Mouse (Mus musculus): ENCODE data around the gene Vegfa. TPM values are rescaled to one million over a fixed set of nuclear protein-coding genes. Genes with fewer than 3 reads are reported as not detected.

The Vegfa gene
- total RNA-seq, 2 experiments from 2014 or later = 88.2 to 90.7 TPM

- no peak overlapping the region for H3K27ac ChIP-seq
- no peak for TF ChIP-seq CTCF (IDR thresholded peaks at IDR 0.05)
- no peak for DNase-seq (ENCODE audit: extremely low spot score in 1 of 2, low spot score in 2 of 2)
- no peak overlapping the region for H3K4me3 ChIP-seq
- intact Hi-C loops (cut with DNase I) = no loop called here
Observed at GRCm38 (mm10) chr17:46045742-46046141, 13.6 kb upstream of the Vegfa start.

DNA sequence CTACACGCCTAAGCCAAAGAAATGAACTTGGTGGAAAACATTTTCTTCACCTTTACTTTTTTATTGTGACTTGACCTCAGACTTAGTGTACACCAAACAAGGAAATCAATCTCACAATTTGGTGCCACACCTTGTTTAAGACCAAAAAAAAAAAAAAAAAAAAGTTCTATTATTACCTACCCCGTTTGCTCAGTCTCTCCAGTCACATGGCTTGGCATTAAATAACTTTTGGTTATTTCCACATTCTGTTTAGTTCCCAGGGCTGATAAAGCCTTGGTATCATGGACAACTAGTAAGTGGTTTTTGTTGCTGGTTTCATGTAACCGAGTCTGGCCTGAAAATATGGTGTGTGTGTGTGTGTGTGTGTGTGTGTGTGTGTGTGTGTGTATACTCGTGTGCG, 12.8 kb upstream of the Vegfa start:
- intact Hi-C loops (cut with DNase I) = no loop called here
- no peak overlapping the region for H3K27ac ChIP-seq
- DNase-seq (ENCODE audit: extremely low spot score in 1 of 2, low spot score in 2 of 2) = no peak
- no peak overlapping the region for H3K4me3 ChIP-seq
- TF ChIP-seq CTCF (IDR thresholded peaks at IDR 0.05) = no peak

DNA sequence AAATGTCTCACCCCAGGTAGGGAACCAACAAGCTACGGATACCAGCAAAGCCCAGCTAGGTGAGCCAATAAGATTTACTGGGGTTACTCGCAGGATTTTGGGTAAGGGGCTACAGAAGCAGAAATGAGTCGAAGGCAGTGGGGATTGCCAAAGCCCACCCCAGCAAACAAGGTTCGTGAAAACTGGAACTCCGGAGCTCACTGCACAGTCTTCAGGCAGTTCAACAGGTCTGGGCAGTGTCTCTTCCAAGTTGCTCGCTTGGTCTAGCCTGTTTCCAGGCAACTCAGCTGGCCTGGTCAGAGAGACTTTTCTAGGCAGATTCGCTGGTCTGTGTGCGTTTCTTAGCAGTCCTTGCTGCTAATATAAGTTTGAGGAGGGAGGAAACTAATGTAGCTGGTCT, 10.0 kb upstream of the Vegfa start:
- no peak for DNase-seq (ENCODE audit: extremely low spot score in 1 of 2, low spot score in 2 of 2)
- no peak overlapping the region for H3K4me3 ChIP-seq
- no peak for TF ChIP-seq CTCF (IDR thresholded peaks at IDR 0.05)
- H3K27ac ChIP-seq = no peak overlapping the region
- intact Hi-C loops (cut with DNase I) = no loop called here

GRCm38 (mm10) chr17:46041679-46042078, 9.5 kb upstream of the Vegfa start:
- no peak for DNase-seq (ENCODE audit: extremely low spot score in 1 of 2, low spot score in 2 of 2)
- Histone ChIP-seq H3K27ac (no peak overlapping the region), H3K4me3 (no peak overlapping the region)
- intact Hi-C loops (cut with DNase I) = loop anchor here (2.0 kb wide), 1 partner anchor 91 kb away; no protein-coding TSS in a partner anchor
- TF ChIP-seq CTCF (IDR thresholded peaks at IDR 0.05) = no peak

- no peak for DNase-seq (ENCODE audit: extremely low spot score in 1 of 2, low spot score in 2 of 2)
- TF ChIP-seq CTCF (IDR thresholded peaks at IDR 0.05) = peak; percentile 72
- Histone ChIP-seq H3K4me3 (no peak overlapping the region), H3K27ac (no peak overlapping the region)
- intact Hi-C loops (cut with DNase I) = loop anchor here (2.0 kb wide), 1 partner anchor 92 kb away; no protein-coding TSS in a partner anchor
Observed at GRCm38 (mm10) chr17:46041223-46041622, 9.1 kb upstream of the Vegfa start.

DNA sequence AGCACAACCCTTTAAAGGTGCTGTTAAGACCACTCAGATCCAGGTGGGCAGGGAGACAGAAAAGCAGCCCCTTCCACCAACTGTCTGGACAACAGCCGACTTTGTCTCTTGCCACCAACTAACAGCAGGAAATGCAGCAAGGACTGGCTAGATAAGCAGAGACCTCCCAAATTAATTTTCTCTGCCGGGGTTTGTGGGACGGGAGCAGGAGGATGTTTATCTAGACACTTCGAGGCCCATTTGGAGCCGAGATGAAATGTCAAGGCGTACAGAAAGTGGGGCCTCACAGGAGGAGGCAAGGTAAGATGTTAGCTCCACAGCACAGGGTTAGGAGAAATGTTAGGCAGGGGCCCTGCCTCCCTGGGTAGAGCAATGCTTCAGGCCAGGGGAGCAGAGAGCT, 8.4 kb upstream of the Vegfa start:
- DNase-seq (ENCODE audit: extremely low spot score in 1 of 2, low spot score in 2 of 2) = no peak
- no peak overlapping the region for H3K27ac ChIP-seq
- H3K4me3 ChIP-seq = no peak overlapping the region
- TF ChIP-seq CTCF (IDR thresholded peaks at IDR 0.05) = no peak
- intact Hi-C loops (cut with DNase I) = loop anchor here (2.0 kb wide), 1 partner anchor 92 kb away; no protein-coding TSS in a partner anchor

DNA sequence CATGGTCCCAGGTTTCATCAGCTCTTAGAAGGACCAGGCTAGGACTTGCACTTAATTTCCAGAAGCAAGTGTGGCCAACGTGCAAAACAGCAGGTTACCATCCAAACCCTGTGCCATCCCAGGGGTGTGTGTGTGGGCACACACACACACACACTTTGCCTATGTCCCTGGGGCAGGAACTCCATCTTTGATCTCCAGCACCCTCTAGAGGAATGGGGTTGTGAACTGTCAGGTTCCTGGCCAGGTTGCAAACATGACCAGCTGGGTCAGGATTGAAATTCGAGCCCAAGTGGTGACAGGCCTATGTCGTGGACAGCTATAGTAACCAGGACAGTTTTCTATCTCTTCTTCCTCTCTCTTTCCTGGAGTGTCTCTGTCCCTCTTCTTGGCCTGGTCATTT, 6.7 kb upstream of the Vegfa start:
- intact Hi-C loops (cut with DNase I) = no loop called here
- TF ChIP-seq CTCF (IDR thresholded peaks at IDR 0.05) = no peak; the same call in 1 of the 2 replicates
- Histone ChIP-seq H3K4me3 (no peak overlapping the region), H3K27ac (no peak overlapping the region)
- no peak for DNase-seq (ENCODE audit: extremely low spot score in 1 of 2, low spot score in 2 of 2)

- TF ChIP-seq CTCF (IDR thresholded peaks at IDR 0.05) = no peak
- H3K4me3 ChIP-seq = no peak overlapping the region
- intact Hi-C loops (cut with DNase I) = no loop called here
- no peak for DNase-seq (ENCODE audit: extremely low spot score in 1 of 2, low spot score in 2 of 2)
- no peak overlapping the region for H3K27ac ChIP-seq
Observed at GRCm38 (mm10) chr17:46036400-46036799, 4.2 kb upstream of the Vegfa start.

DNA sequence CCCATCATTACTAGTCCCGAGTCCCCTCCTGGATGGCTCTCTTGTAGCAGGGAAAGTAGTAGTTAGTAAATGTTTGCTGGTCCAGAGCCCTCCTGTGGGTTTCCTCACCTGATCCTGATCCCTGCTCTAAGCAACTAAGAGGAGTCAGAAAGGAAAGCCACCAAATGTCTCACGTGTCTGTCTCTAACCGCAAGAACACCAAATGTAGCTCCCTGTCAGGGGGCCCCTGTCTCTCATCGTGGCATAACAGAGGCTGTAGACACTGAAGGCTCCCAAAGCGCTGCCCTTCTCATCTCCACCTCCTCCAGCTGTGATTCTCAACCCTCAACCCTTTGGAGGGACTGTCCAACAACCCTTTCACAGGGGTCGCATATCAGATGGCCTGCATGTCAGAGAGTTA, 1.9 kb upstream of the Vegfa start:
- TF ChIP-seq CTCF (IDR thresholded peaks at IDR 0.05) = no peak

DNA sequence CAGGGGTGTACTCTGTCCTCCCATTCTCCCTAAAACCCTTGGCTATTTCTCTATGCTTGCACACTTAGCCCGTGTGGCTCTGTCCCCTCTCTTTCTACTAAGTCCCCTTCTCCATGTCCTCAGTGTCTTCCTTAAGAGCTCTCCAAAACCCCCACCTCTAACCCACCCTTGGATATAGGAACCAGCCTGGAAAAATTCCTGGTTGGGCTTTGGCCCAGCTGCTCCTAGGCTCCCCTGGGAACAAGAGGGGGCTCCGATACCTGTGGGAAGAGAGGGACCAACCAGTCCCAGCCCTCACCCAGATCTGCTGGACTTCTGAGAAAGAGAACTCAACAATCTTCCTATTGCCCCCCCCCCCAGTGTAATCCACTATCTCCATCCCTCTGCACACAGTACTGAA, 1.4 kb upstream of the Vegfa start:
- intact Hi-C loops (cut with DNase I) = loop anchor here (2.0 to 5.0 kb wide), 3 partner anchors 84 to 351 kb away; no protein-coding TSS in a partner anchor
- DNase-seq (ENCODE audit: extremely low spot score in 1 of 2, low spot score in 2 of 2) = no peak
- Histone ChIP-seq H3K4me3 (no peak overlapping the region), H3K27ac (no peak overlapping the region)
- TF ChIP-seq CTCF (IDR thresholded peaks at IDR 0.05) = no peak

More for the DNA sequence above, 1.9 kb upstream of the Vegfa start:
- intact Hi-C loops (cut with DNase I) = loop anchor here (5.0 kb wide), 2 partner anchors 83 to 352 kb away; no protein-coding TSS in a partner anchor
- H3K4me3 ChIP-seq = no peak overlapping the region
- no peak for DNase-seq (ENCODE audit: extremely low spot score in 1 of 2, low spot score in 2 of 2)
- H3K27ac ChIP-seq = no peak overlapping the region

DNA sequence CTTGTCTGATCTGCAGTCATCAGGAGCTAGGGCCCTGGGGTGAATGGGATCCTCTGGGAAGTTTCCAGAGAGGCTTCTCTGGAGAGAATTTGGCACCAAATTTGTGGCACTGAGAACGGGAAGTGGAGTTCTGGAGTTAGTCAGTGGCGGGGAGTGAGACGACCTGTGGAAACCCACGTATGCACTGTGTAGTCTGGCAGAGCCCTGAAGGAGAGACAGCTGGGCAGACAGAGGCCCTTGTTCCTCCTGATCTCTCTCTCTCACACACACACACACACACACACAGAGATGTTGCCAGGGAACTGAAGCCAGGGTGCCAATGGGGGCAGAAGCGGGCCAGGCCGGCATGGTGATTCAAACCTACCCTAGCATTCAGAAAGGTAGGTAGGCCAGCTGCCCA, 953 bp upstream of the Vegfa start:
- intact Hi-C loops (cut with DNase I) = loop anchor here (2.0 to 5.0 kb wide), 3 partner anchors 84 to 351 kb away; no protein-coding TSS in a partner anchor
- H3K4me3 ChIP-seq = no peak overlapping the region
- DNase-seq (ENCODE audit: extremely low spot score in 1 of 2, low spot score in 2 of 2) = no peak
- no peak for TF ChIP-seq CTCF (IDR thresholded peaks at IDR 0.05)
- no peak overlapping the region for H3K27ac ChIP-seq

DNA sequence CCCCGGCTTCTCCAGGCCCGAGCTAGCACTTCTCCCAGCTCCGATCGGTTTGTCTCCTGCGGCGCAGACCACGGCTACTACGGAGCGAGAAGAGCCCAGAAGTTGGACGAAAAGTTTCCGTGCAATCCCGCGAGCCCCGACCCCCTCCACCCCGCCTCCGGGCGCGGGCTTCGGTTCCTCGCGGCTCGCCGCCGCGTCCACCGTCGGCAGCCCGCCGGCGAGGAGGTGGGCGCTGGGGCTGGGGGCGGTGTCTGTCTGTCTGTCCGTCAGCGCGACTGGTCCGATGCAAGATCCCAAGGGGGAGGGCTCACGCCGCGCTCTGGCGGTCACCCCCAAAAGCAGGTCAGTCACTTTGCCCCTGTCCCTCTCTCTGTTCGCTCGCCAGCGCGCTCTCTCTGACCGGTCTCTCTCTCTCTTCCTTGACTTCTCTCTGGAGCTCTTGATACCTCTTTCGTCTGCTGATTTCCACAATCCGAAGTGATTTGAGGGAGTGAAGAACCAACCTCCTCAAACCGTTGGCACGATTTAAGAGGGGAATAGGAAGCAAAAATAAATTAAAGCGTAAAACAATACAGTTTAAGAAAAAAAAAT, 453 bp downstream of the Vegfa start:
- peak overlapping the region; percentile 58 for H3K4me3 ChIP-seq
- intact Hi-C loops (cut with DNase I) = loop anchor here (1.0 to 5.0 kb wide), 4 partner anchors 86 to 349 kb away; no protein-coding TSS in a partner anchor
- peak overlapping the region; percentile 88 for H3K27ac ChIP-seq
- TF ChIP-seq CTCF (IDR thresholded peaks at IDR 0.05) = no peak
- peak; percentile 50 to 63 for DNase-seq (ENCODE audit: extremely low spot score in 1 of 2, low spot score in 2 of 2)
